Mouse (Mus musculus): Measurements from ENCODE around the gene Tarbp1. TPM values are rescaled to one million over a fixed set of nuclear protein-coding genes. Genes with fewer than 3 reads are reported as not detected.
A peak's percentile ranks its signal among the peaks of the same experiment; 100 is the strongest.
"Not testable (repeated sequence)": the region's sequence is repeated elsewhere in the genome, so short reads cannot be mapped to it uniquely, and the experiment has no call there.

Tarbp1 gene
- polyA plus RNA-seq, 1 experiment = under 0.01 TPM

DNA sequence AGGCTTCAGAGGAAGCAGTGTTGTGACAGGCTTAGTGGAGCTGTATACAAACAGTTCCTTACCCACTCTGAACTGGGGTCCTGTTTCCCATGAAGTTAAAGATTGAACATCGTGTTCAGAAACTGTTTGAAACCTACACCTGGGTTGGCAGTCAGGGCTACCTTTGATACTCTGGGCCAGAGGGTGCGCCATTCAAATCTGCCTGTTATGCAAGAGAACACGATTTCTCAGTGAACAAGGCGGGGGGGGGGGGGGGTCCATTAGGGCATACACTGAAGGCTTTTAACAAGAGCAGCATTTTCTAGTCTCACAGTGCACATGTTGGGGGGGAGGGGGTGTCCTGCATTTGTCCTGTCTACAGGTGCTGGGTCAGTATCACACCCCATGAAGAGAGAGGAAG, 50.7 kb downstream of the Tarbp1 start:
- Histone ChIP-seq H3K9me3 (ENCODE audit: control insufficient read depth, low read length) (no peaks in the 10 kb centered on the region), H3K36me3 (ENCODE audit: control insufficient read depth) (peaks cover 39% of the 10 kb centered on the region), H3K4me3 (replicated peaks) (no peak overlapping the region), H3K4me1 (ENCODE audit: control insufficient read depth) (peaks cover 26% of the 10 kb centered on the region), H3K27me3 (ENCODE audit: control insufficient read depth) (no peaks in the 10 kb centered on the region)
- TF ChIP-seq TAL1 (IDR thresholded peaks at IDR 0.05; ENCODE audit: low read length) (no peak), GATA1 (IDR thresholded peaks at IDR 0.05; ENCODE audit: low read length) (no peak)

- H3K4me3 ChIP-seq (replicated peaks) = peak overlapping the region; percentile 91
- no peaks in the 10 kb centered on the region for H3K27me3 ChIP-seq (ENCODE audit: control insufficient read depth)
- H3K4me1 ChIP-seq (ENCODE audit: control insufficient read depth) = peaks cover 26% of the 10 kb centered on the region
- TF ChIP-seq TAL1 (IDR thresholded peaks at IDR 0.05; ENCODE audit: low read length) (no peak), GATA1 (IDR thresholded peaks at IDR 0.05; ENCODE audit: low read length) (no peak)
- H3K36me3 ChIP-seq (ENCODE audit: control insufficient read depth) = peaks cover 28% of the 10 kb centered on the region
- no peaks in the 10 kb centered on the region for H3K9me3 ChIP-seq (ENCODE audit: control insufficient read depth, low read length)
Observed at GRCm38 (mm10) chr8:126422920-126423300, 52.0 kb downstream of the Tarbp1 start.

DNA sequence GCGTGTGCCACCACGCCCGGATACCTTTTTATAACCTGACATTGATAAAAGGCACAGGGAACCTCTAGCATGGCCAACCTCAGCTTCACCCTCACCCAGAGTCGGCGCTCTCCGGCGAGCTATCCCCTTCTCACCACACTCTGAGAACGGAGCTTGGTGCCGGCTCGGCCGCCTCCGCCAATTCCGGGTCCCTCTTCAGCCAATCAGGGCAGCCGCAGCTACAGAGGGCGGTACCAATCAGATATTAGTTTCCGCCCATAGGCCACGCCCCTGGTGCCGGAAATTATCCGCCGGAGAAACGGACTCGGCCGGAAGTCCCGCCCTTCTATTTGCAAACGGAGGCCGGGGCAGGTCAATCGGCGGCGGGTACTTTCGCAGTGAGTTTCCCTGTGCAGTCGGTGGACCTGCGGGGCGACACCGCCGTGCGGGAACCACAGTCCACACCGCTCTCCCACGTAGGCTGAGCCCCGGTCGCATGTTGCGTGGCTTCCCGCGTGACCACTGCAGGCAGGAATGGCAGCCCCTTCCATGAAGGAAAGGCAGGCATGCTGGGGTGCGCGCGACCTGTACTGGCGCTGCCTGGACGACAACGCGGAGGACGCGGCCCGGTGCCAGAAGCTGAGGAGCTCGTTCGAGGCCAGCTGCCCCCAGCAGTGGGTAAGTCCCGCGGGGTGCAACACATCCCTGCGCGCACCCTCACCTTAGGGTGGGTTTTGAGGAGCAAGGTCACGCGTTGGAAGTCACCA, 52.5 kb downstream of the Tarbp1 start, which contains the start of gene Coa6:
Gene Coa6 (plus strand): TSS at position 342 of the 746 bp plus-strand sequence.
- Histone ChIP-seq H3K9me3 (ENCODE audit: control insufficient read depth, low read length) (no peaks in the 10 kb centered on the region), H3K36me3 (ENCODE audit: control insufficient read depth) (peaks cover 22% of the 10 kb centered on the region), H3K4me3 (replicated peaks) (peak within 1 kb of the TSS; percentile 91), H3K4me1 (ENCODE audit: control insufficient read depth) (peaks cover 26% of the 10 kb centered on the region), H3K27me3 (ENCODE audit: control insufficient read depth) (no peaks in the 10 kb centered on the region)
- TF ChIP-seq GATA1 (IDR thresholded peaks at IDR 0.05; ENCODE audit: low read length) (no peak), TAL1 (IDR thresholded peaks at IDR 0.05; ENCODE audit: low read length) (no peak)

GRCm38 (mm10) chr8:126420834-126421233, 54.0 kb downstream of the Tarbp1 start:
- TF ChIP-seq TAL1 (IDR thresholded peaks at IDR 0.05; ENCODE audit: low read length) = no peak
- TF ChIP-seq GATA1 (IDR thresholded peaks at IDR 0.05; ENCODE audit: low read length) = no peak
- H3K36me3 ChIP-seq (ENCODE audit: control insufficient read depth) = peaks cover 7% of the 10 kb centered on the region
- H3K27me3 ChIP-seq (ENCODE audit: control insufficient read depth) = no peaks in the 10 kb centered on the region
- H3K4me1 ChIP-seq (ENCODE audit: control insufficient read depth) = peaks cover 26% of the 10 kb centered on the region
- no peak overlapping the region for H3K4me3 ChIP-seq (replicated peaks)
- no peaks in the 10 kb centered on the region for H3K9me3 ChIP-seq (ENCODE audit: control insufficient read depth, low read length)

DNA sequence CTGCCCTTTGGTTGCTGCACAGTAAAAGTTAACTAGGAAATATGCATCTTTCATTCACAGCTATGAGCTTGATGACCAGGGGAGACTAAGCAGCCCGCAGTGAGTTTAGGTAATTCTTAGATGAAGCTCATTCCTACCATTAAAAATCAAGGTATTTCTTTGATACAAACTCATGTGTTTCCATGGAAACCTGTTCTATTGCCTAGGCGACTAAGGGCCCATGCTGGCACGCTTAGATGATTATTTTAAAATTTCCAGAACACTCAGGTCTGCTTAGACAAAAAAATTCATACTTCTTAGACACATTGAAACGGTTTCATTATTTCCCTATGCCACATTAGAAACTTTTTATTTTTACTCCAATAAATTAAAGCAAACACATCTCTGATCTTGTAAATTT, 69.8 kb downstream of the Tarbp1 start:
- H3K4me1 ChIP-seq (ENCODE audit: control insufficient read depth) = no peaks in the 10 kb centered on the region
- no peak overlapping the region for H3K4me3 ChIP-seq (replicated peaks)
- no peaks in the 10 kb centered on the region for H3K27me3 ChIP-seq (ENCODE audit: control insufficient read depth)
- H3K36me3 ChIP-seq (ENCODE audit: control insufficient read depth) = no peaks in the 10 kb centered on the region
- TF ChIP-seq TAL1 (IDR thresholded peaks at IDR 0.05; ENCODE audit: low read length) (no peak), GATA1 (IDR thresholded peaks at IDR 0.05; ENCODE audit: low read length) (no peak)
- no peaks in the 10 kb centered on the region for H3K9me3 ChIP-seq (ENCODE audit: control insufficient read depth, low read length)

- H3K4me3 ChIP-seq (replicated peaks); H3K27me3 ChIP-seq (ENCODE audit: control insufficient read depth); H3K4me1 ChIP-seq (ENCODE audit: control insufficient read depth); H3K9me3 ChIP-seq (ENCODE audit: control insufficient read depth, low read length); H3K36me3 ChIP-seq (ENCODE audit: control insufficient read depth): not testable (repeated sequence)
Observed at GRCm38 (mm10) chr8:126404550-126404949, 70.3 kb downstream of the Tarbp1 start.

DNA sequence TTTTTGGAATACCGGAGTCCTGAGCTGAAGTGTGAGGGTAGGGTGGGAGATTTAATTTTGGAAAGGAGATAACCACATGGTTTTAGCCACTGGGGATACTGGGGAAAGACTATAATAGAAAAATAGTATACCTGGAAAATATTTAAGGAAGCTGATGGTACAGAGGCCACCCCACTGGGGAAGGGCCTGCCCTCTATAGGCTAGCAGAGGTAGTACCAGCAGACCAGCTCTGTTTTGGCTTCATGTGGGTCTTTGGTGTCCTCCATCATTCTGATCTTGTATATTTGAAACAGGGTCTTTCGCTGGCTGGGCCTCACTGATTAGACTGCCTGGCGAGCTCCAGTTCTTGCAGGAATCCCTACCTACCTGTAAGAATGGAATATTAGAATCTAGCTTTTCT, 76.5 kb downstream of the Tarbp1 start:
- Histone ChIP-seq H3K4me3 (replicated peaks) (no peak overlapping the region), H3K9me3 (ENCODE audit: control insufficient read depth, low read length) (no peaks in the 10 kb centered on the region), H3K4me1 (ENCODE audit: control insufficient read depth) (no peaks in the 10 kb centered on the region), H3K36me3 (ENCODE audit: control insufficient read depth) (no peaks in the 10 kb centered on the region), H3K27me3 (ENCODE audit: control insufficient read depth) (no peaks in the 10 kb centered on the region)
- TF ChIP-seq TAL1 (IDR thresholded peaks at IDR 0.05; ENCODE audit: low read length) (no peak), GATA1 (IDR thresholded peaks at IDR 0.05; ENCODE audit: low read length) (no peak)

DNA sequence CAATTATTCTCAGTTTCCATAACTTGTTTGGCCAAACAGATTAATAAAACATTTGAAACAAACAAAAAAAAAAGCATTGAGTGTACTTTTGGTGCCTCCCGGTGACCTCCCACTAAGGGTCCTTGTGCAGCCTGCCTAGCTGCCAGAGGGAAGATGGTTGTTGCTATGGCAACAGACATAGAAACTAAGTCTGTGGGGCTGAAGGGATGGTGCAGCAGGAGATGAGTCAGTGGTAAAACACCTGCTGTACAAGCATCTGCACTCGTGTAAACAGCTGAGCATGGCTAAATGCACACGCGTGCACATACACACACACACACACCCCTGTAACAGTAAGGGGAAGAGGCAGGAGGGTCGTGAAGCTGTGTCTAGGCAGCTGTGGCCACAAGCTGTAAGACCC, 78.9 kb downstream of the Tarbp1 start:
- Histone ChIP-seq H3K4me1 (ENCODE audit: control insufficient read depth) (no peaks in the 10 kb centered on the region), H3K36me3 (ENCODE audit: control insufficient read depth) (no peaks in the 10 kb centered on the region), H3K4me3 (replicated peaks) (no peak overlapping the region), H3K27me3 (ENCODE audit: control insufficient read depth) (no peaks in the 10 kb centered on the region), H3K9me3 (ENCODE audit: control insufficient read depth, low read length) (no peaks in the 10 kb centered on the region)
- TF ChIP-seq TAL1 (IDR thresholded peaks at IDR 0.05; ENCODE audit: low read length) = no peak
- no peak for TF ChIP-seq GATA1 (IDR thresholded peaks at IDR 0.05; ENCODE audit: low read length)

- Histone ChIP-seq H3K4me3 (replicated peaks) (no peak overlapping the region), H3K27me3 (ENCODE audit: control insufficient read depth) (no peaks in the 10 kb centered on the region), H3K36me3 (ENCODE audit: control insufficient read depth) (no peaks in the 10 kb centered on the region), H3K4me1 (ENCODE audit: control insufficient read depth) (no peaks in the 10 kb centered on the region), H3K9me3 (ENCODE audit: control insufficient read depth, low read length) (no peaks in the 10 kb centered on the region)
- TF ChIP-seq TAL1 (IDR thresholded peaks at IDR 0.05; ENCODE audit: low read length) = no peak
- TF ChIP-seq GATA1 (IDR thresholded peaks at IDR 0.05; ENCODE audit: low read length) = no peak
Observed at GRCm38 (mm10) chr8:126395386-126395785, 79.5 kb downstream of the Tarbp1 start.

DNA sequence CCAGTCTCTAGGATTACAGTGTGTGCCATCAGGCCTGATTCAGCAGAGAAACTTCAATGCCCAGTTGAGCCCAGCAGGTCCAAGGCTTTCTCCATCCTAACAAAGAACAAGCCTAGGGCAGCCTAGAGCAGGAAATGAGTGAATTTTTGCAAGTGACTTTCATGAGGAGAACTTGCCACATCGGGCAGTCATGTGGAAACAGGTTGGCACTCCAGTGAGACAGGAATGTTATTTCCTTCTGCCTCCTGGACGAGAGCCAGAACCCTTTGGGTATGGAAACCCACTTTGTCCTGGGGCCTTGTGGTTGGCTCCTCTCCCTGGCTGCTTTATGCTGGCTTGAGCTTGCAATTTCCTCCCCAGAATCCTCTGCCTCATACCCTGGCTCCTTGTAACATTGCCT, 83.3 kb downstream of the Tarbp1 start:
- no peaks in the 10 kb centered on the region for H3K9me3 ChIP-seq (ENCODE audit: control insufficient read depth, low read length)
- no peak for TF ChIP-seq GATA1 (IDR thresholded peaks at IDR 0.05; ENCODE audit: low read length)
- TF ChIP-seq TAL1 (IDR thresholded peaks at IDR 0.05; ENCODE audit: low read length) = no peak
- no peaks in the 10 kb centered on the region for H3K36me3 ChIP-seq (ENCODE audit: control insufficient read depth)
- H3K4me1 ChIP-seq (ENCODE audit: control insufficient read depth) = no peaks in the 10 kb centered on the region
- H3K27me3 ChIP-seq (ENCODE audit: control insufficient read depth) = no peaks in the 10 kb centered on the region
- no peak overlapping the region for H3K4me3 ChIP-seq (replicated peaks)
